Mouse (Mus musculus): ENCODE measurements around the gene Fryl.

- no peak for TF ChIP-seq GATA1 (IDR thresholded peaks at IDR 0.05; ENCODE audit: low read length)
- no peak for TF ChIP-seq TAL1 (IDR thresholded peaks at IDR 0.05; ENCODE audit: low read length)
Measured at GRCm38 (mm10) chr5:73188164-73188563, 68.3 kb downstream of the Fryl start.

Data from erythroblast, embryonic 14.5 days (primary cell).